Mouse (Mus musculus): Measurements from ENCODE around the gene Acly.
"Not testable (repeated sequence)": the region's sequence is repeated elsewhere in the genome, so short reads cannot be mapped to it uniquely, and the experiment has no call there.

DNA sequence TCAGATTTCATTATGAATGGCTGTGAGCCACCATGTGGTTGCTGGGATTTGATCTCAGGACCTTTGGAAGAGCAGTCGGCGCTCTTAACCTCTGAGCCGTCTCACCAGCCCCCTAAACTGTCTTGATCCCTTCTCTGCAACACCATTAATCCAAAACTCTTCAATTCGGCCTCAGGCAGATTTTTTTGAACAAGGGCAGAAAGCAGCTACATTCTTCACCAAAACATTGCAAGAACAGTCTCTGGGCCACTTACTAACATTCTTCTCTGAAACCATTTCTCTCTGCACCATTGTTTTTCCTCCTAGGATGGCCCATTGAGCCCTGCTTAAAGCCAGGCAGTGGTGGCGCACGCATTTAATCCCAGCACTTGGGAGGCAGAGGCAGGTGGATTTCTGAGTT lies 7.0 kb upstream of the Acly start:
- TF ChIP-seq POLR2A (IDR thresholded peaks at IDR 0.05; ENCODE audit: low read depth, low read length); CTCF (conservative IDR thresholded peaks at IDR 0.05 in 1 of 2, IDR thresholded peaks at IDR 0.05 in 1 of 2; ENCODE audit: low read depth in 2 of 2, low read length in 2 of 2); BHLHE40 (IDR thresholded peaks at IDR 0.05; ENCODE audit: low read depth, low read length); EP300 (IDR thresholded peaks at IDR 0.05; ENCODE audit: low read length); GABPA (IDR thresholded peaks at IDR 0.05; ENCODE audit: insufficient replicate concordance, low read depth, low read length); USF1 (IDR thresholded peaks at IDR 0.05; ENCODE audit: low read depth, low read length); KAT2A (IDR thresholded peaks at IDR 0.05; ENCODE audit: insufficient replicate concordance, low read length): not testable (repeated sequence)

Measured in CH12.LX (cell line).